Mouse (Mus musculus): ENCODE data around the gene 2410015M20Rik. TPM values are rescaled to one million over a fixed set of nuclear protein-coding genes. Genes with fewer than 3 reads are reported as not detected.
"Not testable (repeated sequence)": the region's sequence is repeated elsewhere in the genome, so short reads cannot be mapped to it uniquely, and the experiment has no call there.

Gene 2410015M20Rik
- polyA plus RNA-seq, 1 experiment from 2014 or later = 179 TPM

GRCm38 (mm10) chr17:56629800-56630781 lies 20.5 kb upstream of the 2410015M20Rik start:
- not testable (repeated sequence) for ATAC-seq; H3K9me3 ChIP-seq (ENCODE audit: control insufficient read depth, low read length); H3K27ac ChIP-seq (ENCODE audit: low read length); H3K4me3 ChIP-seq (replicated peaks; ENCODE audit: low read length); H3K36me3 ChIP-seq (ENCODE audit: control insufficient read depth, insufficient read depth); H3K4me2 ChIP-seq (ENCODE audit: low read length); H3K27me3 ChIP-seq (replicated peaks; ENCODE audit: control insufficient read depth, insufficient read depth, low read length); H3K9ac ChIP-seq (replicated peaks; ENCODE audit: low read depth, low read length)
- H3K4me1 ChIP-seq (replicated peaks; ENCODE audit: control insufficient read depth, insufficient read depth, low read length) = peaks cover 21% of the 10 kb centered on the region
- WGBS = 88% methylated on average over 26 of the region's 27 CpGs

GRCm38 (mm10) chr17:56627530-56628277 lies 18.1 kb upstream of the 2410015M20Rik start, which contains the start of gene Catsperd:
Gene Catsperd (plus strand): TSS chr17:56628143.
- H3K36me3 ChIP-seq (ENCODE audit: control insufficient read depth, insufficient read depth) = 0 out of 2 replicates have a peak, but pooled peaks cover 2% of the 10 kb centered on the region
- no peaks in the 10 kb centered on the region for H3K9me3 ChIP-seq (ENCODE audit: control insufficient read depth, low read length)
- peak; percentile 27 for ATAC-seq
- H3K9ac ChIP-seq (replicated peaks; ENCODE audit: low read depth, low read length) = peak within 1 kb of the TSS; percentile 85
- peaks cover 24% of the 10 kb centered on the region for H3K4me1 ChIP-seq (replicated peaks; ENCODE audit: control insufficient read depth, insufficient read depth, low read length)
- peak within 1 kb of the TSS; percentile 97 for H3K4me2 ChIP-seq (ENCODE audit: low read length)
- H3K4me3 ChIP-seq (replicated peaks; ENCODE audit: low read length) = peak within 1 kb of the TSS; percentile 91
- no peaks in the 10 kb centered on the region for H3K27me3 ChIP-seq (replicated peaks; ENCODE audit: control insufficient read depth, insufficient read depth, low read length)
- peak within 1 kb of the TSS; percentile 20; the same call in 1 of the 2 replicates for H3K27ac ChIP-seq (ENCODE audit: low read length)
- WGBS = 8% methylated on average over 26 of the region's 26 CpGs

- Histone ChIP-seq H3K9ac (replicated peaks; ENCODE audit: low read depth, low read length) (peak within 1 kb of the TSS; percentile 85), H3K4me1 (replicated peaks; ENCODE audit: control insufficient read depth, insufficient read depth, low read length) (peaks cover 24% of the 10 kb centered on the region), H3K36me3 (ENCODE audit: control insufficient read depth, insufficient read depth) (0 out of 2 replicates have a peak, but pooled peaks cover 2% of the 10 kb centered on the region), H3K27ac (ENCODE audit: low read length) (peak within 1 kb of the TSS; percentile 68), H3K4me3 (replicated peaks; ENCODE audit: low read length) (peak within 1 kb of the TSS; percentile 91), H3K27me3 (replicated peaks; ENCODE audit: control insufficient read depth, insufficient read depth, low read length) (no peaks in the 10 kb centered on the region), H3K9me3 (ENCODE audit: control insufficient read depth, low read length) (no peaks in the 10 kb centered on the region), H3K4me2 (ENCODE audit: low read length) (peak within 1 kb of the TSS; percentile 97)
- WGBS = under 1% methylated on average over 51 of the region's 51 CpGs
- peak; percentile 94 for ATAC-seq
These were observed 17.3 kb upstream of the 2410015M20Rik start, which contains the start of gene Lonp1 for GRCm38 (mm10) chr17:56626754-56627470. Gene Lonp1 (minus strand): TSS chr17:56626887.

GRCm38 (mm10) chr17:56626260-56626659 lies 16.7 kb upstream of the 2410015M20Rik start:
- WGBS = under 1% methylated on average over 32 of the region's 32 CpGs
- Histone ChIP-seq H3K9me3 (ENCODE audit: control insufficient read depth, low read length) (no peaks in the 10 kb centered on the region), H3K4me1 (replicated peaks; ENCODE audit: control insufficient read depth, insufficient read depth, low read length) (peaks cover 24% of the 10 kb centered on the region), H3K36me3 (ENCODE audit: control insufficient read depth, insufficient read depth) (peaks cover 7% of the 10 kb centered on the region; the same call in 1 of the 2 replicates), H3K27ac (ENCODE audit: low read length) (no peak overlapping the region; the same call in 1 of the 2 replicates), H3K9ac (replicated peaks; ENCODE audit: low read depth, low read length) (peak overlapping the region; percentile 85), H3K4me3 (replicated peaks; ENCODE audit: low read length) (peak overlapping the region; percentile 91), H3K4me2 (ENCODE audit: low read length) (peak overlapping the region; percentile 97), H3K27me3 (replicated peaks; ENCODE audit: control insufficient read depth, insufficient read depth, low read length) (no peaks in the 10 kb centered on the region)
- peak; percentile 22; the same call in 1 of the 2 replicates for ATAC-seq

- Histone ChIP-seq H3K36me3 (ENCODE audit: control insufficient read depth, insufficient read depth) (peaks cover 13% of the 10 kb centered on the region; the same call in 1 of the 2 replicates), H3K4me2 (ENCODE audit: low read length) (no peak overlapping the region), H3K4me1 (replicated peaks; ENCODE audit: control insufficient read depth, insufficient read depth, low read length) (peaks cover 24% of the 10 kb centered on the region), H3K27me3 (replicated peaks; ENCODE audit: control insufficient read depth, insufficient read depth, low read length) (no peaks in the 10 kb centered on the region), H3K9ac (replicated peaks; ENCODE audit: low read depth, low read length) (no peak overlapping the region), H3K27ac (ENCODE audit: low read length) (no peak overlapping the region), H3K9me3 (ENCODE audit: control insufficient read depth, low read length) (no peaks in the 10 kb centered on the region), H3K4me3 (replicated peaks; ENCODE audit: low read length) (no peak overlapping the region)
- ATAC-seq = no peak
- whole genome bisulfite sequencing = 95% methylated on average over 3 of the region's 3 CpGs
These were observed 15.9 kb upstream of the 2410015M20Rik start for GRCm38 (mm10) chr17:56625495-56625894.

GRCm38 (mm10) chr17:56617628-56618027 lies 8.1 kb upstream of the 2410015M20Rik start:
- Histone ChIP-seq H3K27ac (ENCODE audit: low read length) (no peak overlapping the region), H3K9me3 (ENCODE audit: control insufficient read depth, low read length) (no peaks in the 10 kb centered on the region), H3K36me3 (ENCODE audit: control insufficient read depth, insufficient read depth) (peaks cover 39% of the 10 kb centered on the region), H3K4me1 (replicated peaks; ENCODE audit: control insufficient read depth, insufficient read depth, low read length) (peaks cover 17% of the 10 kb centered on the region), H3K4me3 (replicated peaks; ENCODE audit: low read length) (no peak overlapping the region), H3K27me3 (replicated peaks; ENCODE audit: control insufficient read depth, insufficient read depth, low read length) (no peaks in the 10 kb centered on the region), H3K9ac (replicated peaks; ENCODE audit: low read depth, low read length) (no peak overlapping the region), H3K4me2 (ENCODE audit: low read length) (no peak overlapping the region)
- no peak for ATAC-seq
- WGBS = 91% methylated on average over 8 of the region's 8 CpGs

GRCm38 (mm10) chr17:56616725-56617124 lies 7.2 kb upstream of the 2410015M20Rik start:
- Histone ChIP-seq H3K27ac (ENCODE audit: low read length) (no peak overlapping the region), H3K4me1 (replicated peaks; ENCODE audit: control insufficient read depth, insufficient read depth, low read length) (peaks cover 17% of the 10 kb centered on the region), H3K9me3 (ENCODE audit: control insufficient read depth, low read length) (no peaks in the 10 kb centered on the region), H3K9ac (replicated peaks; ENCODE audit: low read depth, low read length) (no peak overlapping the region), H3K4me2 (ENCODE audit: low read length) (no peak overlapping the region), H3K36me3 (ENCODE audit: control insufficient read depth, insufficient read depth) (peaks cover 37% of the 10 kb centered on the region), H3K4me3 (replicated peaks; ENCODE audit: low read length) (no peak overlapping the region), H3K27me3 (replicated peaks; ENCODE audit: control insufficient read depth, insufficient read depth, low read length) (no peaks in the 10 kb centered on the region)
- 88% methylated on average over 3 of the region's 3 CpGs for WGBS
- ATAC-seq = no peak

GRCm38 (mm10) chr17:56615792-56616191 lies 6.2 kb upstream of the 2410015M20Rik start:
- H3K36me3 ChIP-seq (ENCODE audit: control insufficient read depth, insufficient read depth) = peaks cover 31% of the 10 kb centered on the region
- no peaks in the 10 kb centered on the region for H3K9me3 ChIP-seq (ENCODE audit: control insufficient read depth, low read length)
- no peak for ATAC-seq
- 90% methylated on average over 4 of the region's 4 CpGs for WGBS
- H3K9ac ChIP-seq (replicated peaks; ENCODE audit: low read depth, low read length) = no peak overlapping the region
- no peak overlapping the region for H3K4me2 ChIP-seq (ENCODE audit: low read length)
- peaks cover 17% of the 10 kb centered on the region for H3K4me1 ChIP-seq (replicated peaks; ENCODE audit: control insufficient read depth, insufficient read depth, low read length)
- no peak overlapping the region for H3K4me3 ChIP-seq (replicated peaks; ENCODE audit: low read length)
- H3K27ac ChIP-seq (ENCODE audit: low read length) = no peak overlapping the region
- H3K27me3 ChIP-seq (replicated peaks; ENCODE audit: control insufficient read depth, insufficient read depth, low read length) = no peaks in the 10 kb centered on the region

Measured in forebrain, embryonic 16.5 days (tissue).